Mouse (Mus musculus) C2C12 (cell line): ENCODE measurements around the gene 1110051M20Rik. TPM values are rescaled to one million over a fixed set of nuclear protein-coding genes. Genes with fewer than 3 reads are reported as not detected.
"Not testable (repeated sequence)": the region's sequence is repeated elsewhere in the genome, so short reads cannot be mapped to it uniquely, and the experiment has no call there.

Experiments used
- H3K27me3 ChIP-seq: one replicate; pipeline ENCODE4 v1.6.1; 2011; ENCODE audit not compliant: control insufficient read depth, insufficient read depth, insufficient read length
- H3K36me3 ChIP-seq: one replicate; pipeline ENCODE4 v1.6.1; 2011; ENCODE audit not compliant: control insufficient read depth, insufficient read depth
- H3K4me3 ChIP-seq: one replicate; pipeline ENCODE4 v1.5.1; 2011; ENCODE audit warnings: mild to moderate bottlenecking, control low read depth; ENCODE audit not compliant: poor library complexity, insufficient read depth, severe bottlenecking
- H3K79me2 ChIP-seq: one replicate; pipeline ENCODE4 v1.6.1; 2011; ENCODE audit not compliant: control insufficient read depth, insufficient read depth
- H3K79me3 ChIP-seq: one replicate; pipeline ENCODE4 v1.6.1; 2011; ENCODE audit warnings: low read depth, control low read depth
- H3ac ChIP-seq: one replicate; pipeline ENCODE3; 2011; ENCODE audit warnings: low read depth; ENCODE audit not compliant: control insufficient read depth, insufficient read length
- CEBPB ChIP-seq: IDR thresholded peaks from one replicate; pipeline ENCODE4 v1.6.1; 2011; ENCODE audit warnings: low read depth, mild to moderate bottlenecking, control low read depth, moderate library complexity
- CTCF ChIP-seq: IDR thresholded peaks from one replicate; pipeline ENCODE4 v1.5.1; 2011; ENCODE audit not compliant: control insufficient read depth, insufficient read depth, insufficient read length
- FOSL1 ChIP-seq: IDR thresholded peaks from one replicate; pipeline ENCODE4 v1.8.0; 2011; ENCODE audit warnings: mild to moderate bottlenecking, low read length; ENCODE audit not compliant: poor library complexity, insufficient read depth, severe bottlenecking
- MAX ChIP-seq: IDR thresholded peaks from one replicate; pipeline ENCODE4 v1.6.1; 2011; ENCODE audit warnings: mild to moderate bottlenecking, control low read depth
- MYOD1 ChIP-seq: IDR thresholded peaks from one replicate; pipeline ENCODE4 v1.6.1; 2011; ENCODE audit warnings: low read depth; ENCODE audit not compliant: control insufficient read depth, insufficient read length
- MYOG ChIP-seq: IDR thresholded peaks from one replicate; pipeline ENCODE4 v1.6.1; 2011; ENCODE audit not compliant: control insufficient read depth, insufficient read length; ENCODE audit errors: extremely low read depth
- USF1 ChIP-seq: IDR thresholded peaks from one replicate; pipeline ENCODE4 v1.6.1; 2011; ENCODE audit warnings: low read depth, mild to moderate bottlenecking, control low read depth, moderate library complexity
- polyA plus RNA-seq: library from polyadenylated mRNA; unstranded; fragments of >200 nt; fragmentation: generic; extraction: Trizol; gene quantifications from one replicate; pipeline ENCODE4 v1.2.1, GENCODE M21; 2012; ENCODE audit warnings: missing spikeins

The 1110051M20Rik gene
- polyA plus RNA-seq, 1 experiment = 27.5 TPM

DNA sequence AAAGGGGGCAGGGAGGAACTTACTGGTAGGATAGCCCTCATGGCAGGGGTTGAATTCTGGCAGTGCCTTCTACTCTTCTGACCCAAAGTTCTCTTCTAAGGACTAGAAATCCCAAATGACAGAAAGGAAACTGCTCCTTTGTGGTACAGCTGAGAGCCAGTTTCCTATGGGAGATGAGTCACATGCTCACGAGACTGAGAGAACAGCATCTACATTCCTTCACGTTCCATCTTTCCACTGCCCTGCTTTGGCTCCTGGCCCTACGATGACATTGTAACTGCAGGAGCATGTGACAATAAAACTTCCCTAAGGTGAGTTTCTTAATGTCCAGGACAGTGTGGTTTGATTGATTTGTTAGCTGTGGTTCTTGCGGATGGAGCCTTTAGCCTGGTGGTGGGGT is 196.1 kb downstream of the 1110051M20Rik start:
- Histone ChIP-seq H3K79me3 (no peaks in the 10 kb centered on the region), H3K79me2 (no peaks in the 10 kb centered on the region), H3K27me3 (no peaks in the 10 kb centered on the region), H3ac (no peak overlapping the region), H3K4me3 (no peak overlapping the region), H3K36me3 (no peaks in the 10 kb centered on the region)
- TF ChIP-seq USF1 (peak; percentile 32), MYOD1 (no peak), CEBPB (no peak)

GRCm38 (mm10) chr2:91244557-91245228 is 199.8 kb downstream of the 1110051M20Rik start:
- Histone ChIP-seq H3ac (no peak overlapping the region), H3K4me3 (no peak overlapping the region), H3K36me3 (no peaks in the 10 kb centered on the region), H3K79me3 (no peaks in the 10 kb centered on the region), H3K27me3 (no peaks in the 10 kb centered on the region), H3K79me2 (no peaks in the 10 kb centered on the region)
- TF ChIP-seq FOSL1 = no peak
- no peak for TF ChIP-seq CTCF
- TF ChIP-seq CEBPB = no peak
- no peak for TF ChIP-seq USF1
- TF ChIP-seq MYOD1 = no peak
- no peak for TF ChIP-seq MAX
- no peak for TF ChIP-seq MYOG

DNA sequence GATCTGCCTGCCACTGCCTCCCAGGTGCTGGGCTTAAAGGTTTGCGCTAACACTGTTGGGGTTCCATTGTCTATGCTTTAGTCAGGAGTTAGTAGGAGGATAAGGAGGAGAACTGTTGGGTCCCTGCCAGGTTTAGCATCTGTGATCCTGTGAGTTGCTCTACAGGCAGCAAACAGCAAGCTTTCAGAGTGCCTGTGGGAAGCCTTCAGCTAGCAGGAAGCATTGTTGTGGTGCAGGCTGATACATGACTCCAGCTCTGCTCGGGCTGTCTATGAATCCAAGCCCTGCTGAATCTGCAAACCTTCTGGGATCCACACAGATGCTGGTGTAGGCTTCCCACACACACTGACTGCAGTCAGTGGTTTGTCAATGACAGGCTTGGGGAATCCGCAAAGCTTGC is 201.1 kb downstream of the 1110051M20Rik start:
- H3ac ChIP-seq = no peak overlapping the region
- no peak for TF ChIP-seq FOSL1
- no peak for TF ChIP-seq CEBPB
- TF ChIP-seq MYOG = no peak
- TF ChIP-seq USF1 = no peak
- no peak for TF ChIP-seq CTCF
- no peak for TF ChIP-seq MAX
- TF ChIP-seq MYOD1 = no peak
- H3K79me3 ChIP-seq = no peaks in the 10 kb centered on the region
- no peaks in the 10 kb centered on the region for H3K79me2 ChIP-seq
- H3K36me3 ChIP-seq = no peaks in the 10 kb centered on the region
- no peaks in the 10 kb centered on the region for H3K27me3 ChIP-seq
- H3K4me3 ChIP-seq = no peak overlapping the region

- H3K36me3 ChIP-seq = no peaks in the 10 kb centered on the region
- no peak overlapping the region for H3ac ChIP-seq
- no peak overlapping the region for H3K4me3 ChIP-seq
- no peaks in the 10 kb centered on the region for H3K27me3 ChIP-seq
- H3K79me2 ChIP-seq = no peaks in the 10 kb centered on the region
- TF ChIP-seq CEBPB = no peak
- TF ChIP-seq FOSL1 = no peak
- H3K79me3 ChIP-seq = no peaks in the 10 kb centered on the region
These were observed 202.0 kb downstream of the 1110051M20Rik start for GRCm38 (mm10) chr2:91242547-91242946.

- not testable (repeated sequence) for H3K79me2 ChIP-seq, H3K79me3 ChIP-seq, H3ac ChIP-seq, H3K36me3 ChIP-seq, H3K27me3 ChIP-seq
- H3K4me3 ChIP-seq = peak overlapping the region; percentile 55
- TF ChIP-seq CEBPB = peak; percentile 84
These were observed 206.9 kb downstream of the 1110051M20Rik start for GRCm38 (mm10) chr2:91237511-91238080.

GRCm38 (mm10) chr2:91236601-91237510 is 207.6 kb downstream of the 1110051M20Rik start, which contains the start of gene Ddb2:
Gene Ddb2 (minus strand): TSS chr2:91236982.
- TF ChIP-seq MYOD1 (no peak), FOSL1 (no peak), CTCF (no peak), MAX (peak; percentile 12)

More at GRCm38 (mm10) chr2:91236601-91237510, 207.6 kb downstream of the 1110051M20Rik start, which contains the start of gene Ddb2:
- no peaks in the 10 kb centered on the region for H3K79me2 ChIP-seq
- H3K36me3 ChIP-seq = no peaks in the 10 kb centered on the region
- H3K27me3 ChIP-seq = no peaks in the 10 kb centered on the region
- peak within 1 kb of the TSS; percentile 55 for H3K4me3 ChIP-seq
- H3K79me3 ChIP-seq = no peaks in the 10 kb centered on the region
- H3ac ChIP-seq = peak within 1 kb of the TSS; percentile 88
